Mouse (Mus musculus): Measurements from ENCODE around the gene Jag1. TPM values are rescaled to one million over a fixed set of nuclear protein-coding genes. Genes with fewer than 3 reads are reported as not detected.

The Jag1 gene
- total and polyA plus RNA-seq, 3 experiments, result 0.42 TPM; not detected in 2

DNA sequence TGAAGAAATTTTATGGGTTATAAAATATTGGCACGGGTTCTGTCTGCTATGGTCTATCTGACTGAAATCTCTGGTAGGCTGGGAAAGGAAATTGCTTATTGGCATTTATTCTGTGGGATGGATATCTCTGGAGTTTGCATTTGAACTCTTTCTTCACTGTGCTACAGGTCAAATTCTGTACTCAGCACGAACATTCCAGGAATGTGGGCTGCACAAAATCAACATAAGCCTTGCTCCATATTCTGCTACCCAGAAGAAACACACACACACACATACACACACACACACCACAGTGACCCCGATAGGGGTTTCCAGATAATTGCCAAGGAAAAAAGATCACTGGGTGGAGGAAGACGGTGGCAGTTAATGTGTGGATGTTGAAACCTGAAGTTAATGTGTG lies 37.4 kb upstream of the Jag1 start:
- H3K4me1 ChIP-seq (ENCODE audit: control insufficient read depth in 1 of 2, insufficient read depth in 2 of 2, low read length in 2 of 2), result no peaks in the 10 kb centered on the region
- H3K9ac ChIP-seq (ENCODE audit: control insufficient read depth, low read depth, low read length, poor library complexity, severe bottlenecking), result no peak overlapping the region
- H3K27ac ChIP-seq (ENCODE audit: control insufficient read depth, low read depth, low read length), result no peak overlapping the region
- no peak overlapping the region for H3K4me3 ChIP-seq (ENCODE audit: control insufficient read depth in 1 of 2, insufficient read depth in 1 of 2, low read depth in 2 of 2, low read length in 2 of 2)
- no peak for TF ChIP-seq MXI1 (IDR thresholded peaks at IDR 0.05; ENCODE audit: low read depth, low read length)
- TF ChIP-seq MAX (IDR thresholded peaks at IDR 0.05; ENCODE audit: low read length), result no peak
- no peak for TF ChIP-seq CTCF (IDR thresholded peaks at IDR 0.05 in 2 of 3, conservative IDR thresholded peaks at IDR 0.05 in 1 of 3; ENCODE audit: control insufficient read depth in 1 of 3, insufficient read depth in 1 of 3, low read depth in 2 of 3, low read length in 3 of 3, poor library complexity in 1 of 3, severe bottlenecking in 1 of 3)
- TF ChIP-seq GATA1 (IDR thresholded peaks at IDR 0.05; ENCODE audit: low read depth, low read length), result no peak
- TF ChIP-seq SMC3 (IDR thresholded peaks at IDR 0.05; ENCODE audit: low read depth, low read length), result no peak
- TF ChIP-seq ELF1 (IDR thresholded peaks at IDR 0.05; ENCODE audit: low read depth, low read length), result no peak
- no peak for TF ChIP-seq RCOR1 (IDR thresholded peaks at IDR 0.05; ENCODE audit: low read depth, low read length)
- no peak for TF ChIP-seq MAFK (IDR thresholded peaks at IDR 0.05; ENCODE audit: borderline replicate concordance, low read depth, low read length)
- no peak for TF ChIP-seq USF2 (IDR thresholded peaks at IDR 0.05; ENCODE audit: borderline replicate concordance in 1 of 2, insufficient read depth in 1 of 2, low read depth in 1 of 2, low read length in 2 of 2)
- TF ChIP-seq MYC (IDR thresholded peaks at IDR 0.05; ENCODE audit: low read depth, low read length), result no peak
- TF ChIP-seq JUND (IDR thresholded peaks at IDR 0.05; ENCODE audit: low read depth, low read length), result no peak
- H3K36me3 ChIP-seq (ENCODE audit: control insufficient read depth in 1 of 2, insufficient read depth in 2 of 2, low read length in 2 of 2), result no peaks in the 10 kb centered on the region
- no peak for DNase-seq (ENCODE audit: low read depth, low spot score)
- no peaks in the 10 kb centered on the region for H3K27me3 ChIP-seq (ENCODE audit: control insufficient read depth in 1 of 2, insufficient read depth in 2 of 2, low read length in 2 of 2)
- H3K9me3 ChIP-seq (replicated peaks; ENCODE audit: insufficient read depth, low read length), result no peaks in the 10 kb centered on the region
- H3K79me2 ChIP-seq (ENCODE audit: control insufficient read depth, insufficient read depth, low read length, poor library complexity), result no peaks in the 10 kb centered on the region

DNA sequence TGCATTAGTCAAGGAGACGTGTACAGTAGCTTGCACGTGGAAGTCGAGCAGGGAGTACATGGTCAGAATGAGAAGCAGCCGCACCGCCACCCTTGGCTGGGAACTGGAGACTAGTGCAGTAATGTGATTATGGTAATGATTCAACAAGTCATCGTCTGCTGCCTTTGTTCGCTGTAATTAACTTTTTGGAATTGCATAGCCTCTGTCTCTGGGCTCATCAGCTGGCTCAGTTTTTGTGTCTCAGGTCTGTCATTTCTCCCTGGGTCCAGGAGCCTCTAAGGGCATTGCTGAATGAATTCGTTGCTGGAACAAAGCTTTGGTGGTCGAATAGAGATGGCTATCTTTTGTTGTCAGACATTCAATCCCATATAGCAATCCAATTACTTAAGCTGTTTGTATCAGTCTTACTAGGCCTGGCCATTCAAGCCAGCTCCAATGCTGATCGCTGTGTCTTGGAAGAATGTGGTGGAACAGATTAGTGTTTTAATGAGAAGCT lies 36.8 kb upstream of the Jag1 start:
- H3K9me3 ChIP-seq (replicated peaks; ENCODE audit: insufficient read depth, low read length), result no peaks in the 10 kb centered on the region
- H3K4me3 ChIP-seq (ENCODE audit: control insufficient read depth in 1 of 2, insufficient read depth in 1 of 2, low read depth in 2 of 2, low read length in 2 of 2), result no peak overlapping the region
- DNase-seq (ENCODE audit: low read depth, low spot score), result no peak
- H3K4me1 ChIP-seq (ENCODE audit: control insufficient read depth in 1 of 2, insufficient read depth in 2 of 2, low read length in 2 of 2), result no peaks in the 10 kb centered on the region
- no peak overlapping the region for H3K27ac ChIP-seq (ENCODE audit: control insufficient read depth, low read depth, low read length)
- no peak overlapping the region for H3K9ac ChIP-seq (ENCODE audit: control insufficient read depth, low read depth, low read length, poor library complexity, severe bottlenecking)
- no peak for TF ChIP-seq USF1 (IDR thresholded peaks at IDR 0.05; ENCODE audit: low read depth, low read length)
- no peak for TF ChIP-seq ZC3H11A (IDR thresholded peaks at IDR 0.05; ENCODE audit: low read depth, low read length)
- no peak for TF ChIP-seq ELF1 (IDR thresholded peaks at IDR 0.05; ENCODE audit: low read depth, low read length)
- TF ChIP-seq BHLHE40 (IDR thresholded peaks at IDR 0.05; ENCODE audit: borderline replicate concordance, low read depth, low read length), result no peak
- no peak for TF ChIP-seq ZKSCAN1 (IDR thresholded peaks at IDR 0.05; ENCODE audit: low read depth, low read length)
- no peak for TF ChIP-seq TBP (IDR thresholded peaks at IDR 0.05; ENCODE audit: low read depth, low read length)
- TF ChIP-seq CHD2 (IDR thresholded peaks at IDR 0.05; ENCODE audit: low read length), result no peak
- no peak for TF ChIP-seq SIN3A (IDR thresholded peaks at IDR 0.05; ENCODE audit: low read length)
- TF ChIP-seq MAX (IDR thresholded peaks at IDR 0.05; ENCODE audit: low read length), result no peak
- TF ChIP-seq NELFE (IDR thresholded peaks at IDR 0.05; ENCODE audit: low read depth, low read length), result no peak
- TF ChIP-seq KAT2A (conservative IDR thresholded peaks at IDR 0.05; ENCODE audit: low read depth, low read length), result no peak
- TF ChIP-seq ETS1 (IDR thresholded peaks at IDR 0.05; ENCODE audit: low read depth, low read length), result no peak
- no peak for TF ChIP-seq USF2 (IDR thresholded peaks at IDR 0.05; ENCODE audit: borderline replicate concordance in 1 of 2, insufficient read depth in 1 of 2, low read depth in 1 of 2, low read length in 2 of 2)
- TF ChIP-seq POLR2AphosphoS2 (IDR thresholded peaks at IDR 0.05; ENCODE audit: low read length), result no peak
- no peak for TF ChIP-seq ZMIZ1 (IDR thresholded peaks at IDR 0.05; ENCODE audit: low read depth, low read length)
- no peak for TF ChIP-seq UBTF (IDR thresholded peaks at IDR 0.05; ENCODE audit: borderline replicate concordance, insufficient read depth, low read depth, low read length)
- TF ChIP-seq MAZ (IDR thresholded peaks at IDR 0.05; ENCODE audit: low read depth, low read length), result no peak
- TF ChIP-seq POLR2A (IDR thresholded peaks at IDR 0.05; ENCODE audit: control insufficient read depth in 1 of 2, insufficient read depth in 1 of 2, low read depth in 1 of 2, low read length in 2 of 2, poor library complexity in 1 of 2), result no peak
- no peak for TF ChIP-seq MYB (IDR thresholded peaks at IDR 0.05; ENCODE audit: low read depth, low read length)
- no peak for TF ChIP-seq GABPA (IDR thresholded peaks at IDR 0.05; ENCODE audit: low read depth, low read length)
- H3K36me3 ChIP-seq (ENCODE audit: control insufficient read depth in 1 of 2, insufficient read depth in 2 of 2, low read length in 2 of 2), result no peaks in the 10 kb centered on the region
- no peaks in the 10 kb centered on the region for H3K27me3 ChIP-seq (ENCODE audit: control insufficient read depth in 1 of 2, insufficient read depth in 2 of 2, low read length in 2 of 2)
- no peaks in the 10 kb centered on the region for H3K79me2 ChIP-seq (ENCODE audit: control insufficient read depth, insufficient read depth, low read length, poor library complexity)
